Mouse (Mus musculus) hindbrain, postnatal 0 days (tissue): ENCODE results near the gene Ctdspl. TPM values are rescaled to one million over a fixed set of nuclear protein-coding genes. Genes with fewer than 3 reads are reported as not detected.

Experiments
- ATAC-seq: fragments of 200-750 bp; cut with Nextera tagmentation; 2 replicates; pipeline ENCODE4 v1.8.0; 2017; ENCODE audit warnings: mild to moderate bottlenecking, moderate TSS enrichment, moderate library complexity
- DNase-seq: peaks from one replicate; pipeline ENCODE4 v3.0.0-alpha.2; 2015; ENCODE audit warnings: low spot score
- H3K27ac ChIP-seq: fragments of 300-500 bp; sonication (generic); 2 replicates; pipeline ENCODE4 v1.5.1; 2014; ENCODE audit warnings: mild to moderate bottlenecking
- H3K27me3 ChIP-seq: fragments of 300-500 bp; sonication (generic); 2 replicates; pipeline ENCODE4 v1.6.1; 2014; ENCODE audit warnings: low read length, mixed read lengths; ENCODE audit not compliant: insufficient read depth
- H3K36me3 ChIP-seq: fragments of 300-500 bp; sonication (generic); 2 replicates; pipeline ENCODE4 v1.6.1; 2014; ENCODE audit warnings: low read length, mixed read lengths; ENCODE audit not compliant: insufficient read depth
- H3K4me1 ChIP-seq: fragments of 300-500 bp; sonication (generic); 2 replicates; pipeline ENCODE4 v1.6.1; 2014; ENCODE audit warnings: antibody characterized with exemption, low read length, mixed read lengths; ENCODE audit not compliant: insufficient read depth
- H3K4me2 ChIP-seq: fragments of 300-500 bp; sonication (generic); 2 replicates; pipeline ENCODE4 v1.6.1; 2014; ENCODE audit warnings: low read depth, mild to moderate bottlenecking, low read length, moderate library complexity, mixed read lengths
- H3K4me3 ChIP-seq: fragments of 300-500 bp; sonication (generic); 2 replicates; pipeline ENCODE4 v1.5.1; 2014; ENCODE audit warnings: low read length
- H3K9ac ChIP-seq: fragments of 300-500 bp; sonication (generic); replicated peaks from 2 replicates; pipeline ENCODE4 v1.6.1; 2014; ENCODE audit warnings: mild to moderate bottlenecking, low read length, moderate library complexity, mixed read lengths
- H3K9me3 ChIP-seq: fragments of 300-500 bp; sonication (generic); 2 replicates; pipeline ENCODE4 v1.6.1; 2016; ENCODE audit warnings: low read length, mixed read lengths
- CTCF ChIP-seq: IDR thresholded peaks from 2 replicates; pipeline ENCODE4 v1.5.1; 2016; ENCODE audit warnings: antibody characterized with exemption, control low read depth, low read depth
- WGBS: fragments of 180-500 bp; shearing (Covaris S2); extraction: QIAGEN DNeasy Blood & Tissue Kit; methylation state at CpG from one replicate; pipeline ENCODE4 v1.1.7; 2014; 5-methylcytosine and 5-hydroxymethylcytosine counted together
- polyA plus RNA-seq: library from polyadenylated mRNA; unstranded; fragments of >200 nt; fragmentation: Nextera tagmentation; extraction: Ambion mirVana; gene quantifications from 2 replicates; pipeline ENCODE4 v1.2.1, GENCODE M21; 2015
- total RNA-seq: library from RNA; depleted of rRNA; stranded (reverse); fragments of >200 nt; gene quantifications from 2 replicates; pipeline ENCODE4 v1.2.3, GENCODE M21; 2014; rRNA removed

Ctdspl gene
- 7.6 and 8.4 TPM in 2 replicates for total RNA-seq
- polyA plus RNA-seq, result 5.5 and 7.0 TPM in 2 replicates

GRCm38 (mm10) chr9:118926111-118926650 is at the start of gene Ctdspl:
Gene Ctdspl, plus strand, starts transcription at chr9:118926453.
- Histone ChIP-seq H3K4me3 (peak within 1 kb of the TSS; percentile 54), H3K27ac (peak within 1 kb of the TSS; percentile 72), H3K4me2 (peak within 1 kb of the TSS; percentile 88), H3K4me1 (peaks cover 14% of the 10 kb centered on the region; the same call in 1 of the 2 replicates), H3K27me3 (no peaks in the 10 kb centered on the region), H3K9ac (peak within 1 kb of the TSS; percentile 51), H3K36me3 (no peaks in the 10 kb centered on the region), H3K9me3 (no peaks in the 10 kb centered on the region)
- WGBS, result 0% methylated on average over 38 of the region's 73 CpGs
- ATAC-seq (peak; percentile 38), DNase-seq (peak; percentile 68)
- TF ChIP-seq CTCF, result no peak

GRCm38 (mm10) chr9:118876902-118877301 is 49.4 kb upstream of the Ctdspl start:
- Histone ChIP-seq H3K9me3 (no peaks in the 10 kb centered on the region), H3K27ac (no peak overlapping the region), H3K9ac (no peak overlapping the region), H3K27me3 (no peaks in the 10 kb centered on the region), H3K4me3 (no peak overlapping the region), H3K4me1 (no peaks in the 10 kb centered on the region), H3K36me3 (no peaks in the 10 kb centered on the region), H3K4me2 (no peak overlapping the region)
- DNase-seq (no peak), ATAC-seq (no peak)
- WGBS, result 68% methylated on average over 10 of the region's 10 CpGs
- no peak for TF ChIP-seq CTCF

- Histone ChIP-seq H3K9ac (no peak overlapping the region), H3K27ac (no peak overlapping the region), H3K4me3 (no peak overlapping the region), H3K27me3 (no peaks in the 10 kb centered on the region), H3K4me1 (no peaks in the 10 kb centered on the region), H3K36me3 (no peaks in the 10 kb centered on the region), H3K9me3 (no peaks in the 10 kb centered on the region), H3K4me2 (no peak overlapping the region)
- ATAC-seq, result no peak
- no peak for DNase-seq
- 78% methylated on average over 7 of the region's 7 CpGs for WGBS
- TF ChIP-seq CTCF, result no peak
Measured at GRCm38 (mm10) chr9:118877365-118878008, 48.8 kb upstream of the Ctdspl start.

- ATAC-seq (no peak), DNase-seq (no peak)
- TF ChIP-seq CTCF, result no peak
- Histone ChIP-seq H3K36me3 (no peaks in the 10 kb centered on the region), H3K27me3 (no peaks in the 10 kb centered on the region), H3K4me3 (no peak overlapping the region), H3K27ac (no peak overlapping the region), H3K9me3 (no peaks in the 10 kb centered on the region), H3K9ac (no peak overlapping the region), H3K4me1 (no peaks in the 10 kb centered on the region), H3K4me2 (no peak overlapping the region)
- WGBS, result 89% methylated on average over 11 of the region's 11 CpGs
Measured at GRCm38 (mm10) chr9:118878596-118878995, 47.7 kb upstream of the Ctdspl start.

- Histone ChIP-seq H3K9me3 (no peaks in the 10 kb centered on the region), H3K27me3 (no peaks in the 10 kb centered on the region), H3K9ac (no peak overlapping the region), H3K36me3 (no peaks in the 10 kb centered on the region), H3K4me3 (no peak overlapping the region), H3K4me1 (no peaks in the 10 kb centered on the region), H3K4me2 (no peak overlapping the region), H3K27ac (no peak overlapping the region)
- 75% methylated on average over 7 of the region's 7 CpGs for WGBS
- ATAC-seq, result no peak
- peak; percentile 47 for TF ChIP-seq CTCF
- no peak for DNase-seq
Measured at GRCm38 (mm10) chr9:118881281-118881945, 44.8 kb upstream of the Ctdspl start.

GRCm38 (mm10) chr9:118881946-118882284 is 44.3 kb upstream of the Ctdspl start:
- Histone ChIP-seq H3K36me3 (no peaks in the 10 kb centered on the region), H3K9me3 (no peaks in the 10 kb centered on the region), H3K4me3 (no peak overlapping the region), H3K27ac (no peak overlapping the region), H3K9ac (no peak overlapping the region), H3K4me1 (no peaks in the 10 kb centered on the region), H3K27me3 (no peaks in the 10 kb centered on the region), H3K4me2 (no peak overlapping the region)
- ATAC-seq, result no peak
- no peak for TF ChIP-seq CTCF
- WGBS, result 84% methylated on average over 6 of the region's 6 CpGs
- no peak for DNase-seq

- ATAC-seq (no peak), DNase-seq (no peak)
- no peak overlapping the region for H3K27ac ChIP-seq
- no peak for TF ChIP-seq CTCF
- H3K4me1 ChIP-seq, result no peaks in the 10 kb centered on the region
- H3K4me3 ChIP-seq, result no peak overlapping the region
- H3K9me3 ChIP-seq, result no peaks in the 10 kb centered on the region
- no peak overlapping the region for H3K4me2 ChIP-seq
- no peaks in the 10 kb centered on the region for H3K36me3 ChIP-seq
- WGBS, result 90% methylated on average over 7 of the region's 7 CpGs
- no peaks in the 10 kb centered on the region for H3K27me3 ChIP-seq
- H3K9ac ChIP-seq, result no peak overlapping the region
Measured at GRCm38 (mm10) chr9:118883150-118883549, 43.1 kb upstream of the Ctdspl start.
